In genomic region chr2:165687516-165687915, GRCm38 (mm10) we compare ENCODE assay signal across 16 mouse cellular contexts.
DNase-seq lines count a peak whose midpoint lies in the region; ATAC-seq lines count a peak whose summit lies in the region.
"Had no signal": no experiment of that assay in that cellular context is flagged by ENCODE, and none has a peak within 500 bp of the region (broad histone marks: within the 10 kb centered on the region; RNA-seq: fewer than 3 reads in every experiment).

No protein-coding gene starts in this region.

- peak; percentile 14 to 35 for DNase-seq in heart, postnatal 10 days
- DNase-seq in testis, postnatal 10 days (ENCODE audit: low spot score) = peak; percentile 62
- DNase-seq in testis, postnatal 14 days (ENCODE audit: low spot score) = no peak
- peak; percentile 46 for DNase-seq in embryonic facial prominence, embryonic 11.5 days (ENCODE audit: low spot score)
- DNase-seq in ovary, adult 18-20 months (ENCODE audit: low spot score) = no peak
- no peak for DNase-seq in thymus, postnatal 0 days (ENCODE audit: low spot score)
- DNase-seq in gastrocnemius, adult 8-10 months (ENCODE audit: low spot score in 2 of 2) = no peak
- DNase-seq: cerebellum, adult 9-10 months; gastrocnemius, postnatal 10 days; liver, postnatal 0 days had no signal

- 24% methylated on average over 8 of the region's 8 CpGs for WGBS in heart, embryonic 11.5 days (ENCODE audit: insufficient replicate concordance)
- 31% methylated on average over 8 of the region's 8 CpGs for WGBS in embryonic facial prominence, embryonic 11.5 days

- no peak overlapping the region for H3K9ac ChIP-seq in heart, embryonic 11.5 days (ENCODE audit: low read depth, low read length)
- H3K9ac ChIP-seq in embryonic facial prominence, embryonic 11.5 days (replicated peaks; ENCODE audit: low read length) = no peak overlapping the region
- H3K9ac ChIP-seq: embryonic facial prominence, embryonic 13.5 days; heart, embryonic 12.5 days; liver, postnatal 0 days had no signal

- H3K36me3 ChIP-seq in heart, embryonic 11.5 days (ENCODE audit: control insufficient read depth, insufficient read depth, low read length) = no peaks in the 10 kb centered on the region
- H3K36me3 ChIP-seq in embryonic facial prominence, embryonic 11.5 days (replicated peaks; ENCODE audit: control insufficient read depth, insufficient read depth, low read depth, low read length) = no peaks in the 10 kb centered on the region
- H3K36me3 ChIP-seq: heart, embryonic 12.5 days had no signal

- ATAC-seq in heart, embryonic 11.5 days (replicated peaks; ENCODE audit: insufficient number of reproducible peaks, low FRiP score, low TSS enrichment) = no peak
- ATAC-seq in embryonic facial prominence, embryonic 11.5 days (replicated peaks; ENCODE audit: insufficient number of reproducible peaks, low FRiP score, low TSS enrichment, low read depth) = no peak
- ATAC-seq: intestine, embryonic 16.5 days; liver, postnatal 0 days had no signal

- no peaks in the 10 kb centered on the region for H3K27me3 ChIP-seq in heart, embryonic 11.5 days (ENCODE audit: control insufficient read depth, insufficient read depth, low read length)
- no peaks in the 10 kb centered on the region for H3K27me3 ChIP-seq in embryonic facial prominence, embryonic 11.5 days (ENCODE audit: control insufficient read depth, insufficient read depth, low read length)
- H3K27me3 ChIP-seq: embryonic facial prominence, embryonic 13.5 days had no signal

- intact Hi-C loops in heart, postnatal 10 days (cut with DNase I) = no loop called here

- H3K9me3 ChIP-seq in heart, embryonic 11.5 days (replicated peaks; ENCODE audit: control insufficient read depth, low read length) = no peaks in the 10 kb centered on the region
- no peaks in the 10 kb centered on the region for H3K9me3 ChIP-seq in embryonic facial prominence, embryonic 11.5 days (replicated peaks; ENCODE audit: control insufficient read depth, low read length)
- H3K9me3 ChIP-seq: embryonic facial prominence, embryonic 13.5 days; heart, embryonic 12.5 days; hindbrain, embryonic 10.5 days had no signal

- no peak overlapping the region for H3K4me3 ChIP-seq in heart, embryonic 11.5 days (ENCODE audit: low read depth, low read length)
- no peak overlapping the region for H3K4me3 ChIP-seq in embryonic facial prominence, embryonic 11.5 days (ENCODE audit: low read depth, low read length)
- H3K4me3 ChIP-seq: embryonic facial prominence, embryonic 13.5 days; heart, embryonic 12.5 days; hindbrain, embryonic 10.5 days had no signal

- no peaks in the 10 kb centered on the region for H3K4me1 ChIP-seq in heart, embryonic 11.5 days (ENCODE audit: control insufficient read depth, insufficient read depth, low read length)
- H3K4me1 ChIP-seq in embryonic facial prominence, embryonic 11.5 days (ENCODE audit: control insufficient read depth, insufficient read depth, low read length) = no peaks in the 10 kb centered on the region
- H3K4me1 ChIP-seq: embryonic facial prominence, embryonic 13.5 days; heart, embryonic 12.5 days had no signal

- no peak overlapping the region for H3K27ac ChIP-seq in heart, embryonic 11.5 days (ENCODE audit: low read depth, low read length)
- no peak overlapping the region for H3K27ac ChIP-seq in embryonic facial prominence, embryonic 11.5 days (replicated peaks; ENCODE audit: low read depth, low read length)
- H3K27ac ChIP-seq: embryonic facial prominence, embryonic 13.5 days; hindbrain, embryonic 10.5 days; macrophage had no signal

- no peak overlapping the region for H3K4me2 ChIP-seq in heart, embryonic 11.5 days
- H3K4me2 ChIP-seq in embryonic facial prominence, embryonic 11.5 days (ENCODE audit: low read depth, low read length) = no peak overlapping the region
- H3K4me2 ChIP-seq: embryonic facial prominence, embryonic 13.5 days; heart, embryonic 12.5 days had no signal

Comparison
In these comparisons a context has a peak if more than half of its experiments do, and no peak if none do; other contexts are left out.
1. DNase-seq: peak in heart, postnatal 10 days (2 of 2), testis, postnatal 10 days (single experiment) and embryonic facial prominence, embryonic 11.5 days (single experiment); none in testis, postnatal 14 days (single experiment), ovary, adult 18-20 months (single experiment), thymus, postnatal 0 days (single experiment) and gastrocnemius, adult 8-10 months (0 of 2).